Mouse (Mus musculus): ENCODE measurements at regions not wholly inside any gene's neighbourhood (a gene's known extent, or its start where the extent isn't known, plus 50 kb on each side); places are given as distances from the start of the nearest gene placed in this dataset.
"Not testable (repeated sequence)": the region's sequence is repeated elsewhere in the genome, so short reads cannot be mapped to it uniquely, and the experiment has no call there.

DNA sequence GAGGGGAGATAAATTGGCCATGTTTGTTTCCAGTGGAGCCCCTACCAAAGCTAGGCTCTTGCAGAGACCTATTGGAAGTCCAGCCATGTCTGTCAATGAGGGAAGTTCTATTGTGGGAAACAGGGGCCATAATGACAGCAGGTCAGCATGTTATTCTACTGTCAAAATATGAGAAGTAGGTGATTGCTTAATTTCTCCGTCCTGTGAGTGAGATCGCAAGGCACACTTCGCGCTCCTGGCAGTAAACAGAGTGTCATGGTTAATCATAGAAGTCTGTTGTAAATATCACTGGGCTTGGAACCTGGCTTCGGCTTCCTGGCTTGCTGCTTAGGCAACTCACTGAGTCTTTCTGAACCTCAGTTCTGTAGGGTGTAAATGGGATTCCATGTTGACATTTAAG lies 72.5 kb upstream of the Ccdc122 start:
- DNase-seq (ENCODE audit: low spot score in 2 of 2) = no peak

DNA sequence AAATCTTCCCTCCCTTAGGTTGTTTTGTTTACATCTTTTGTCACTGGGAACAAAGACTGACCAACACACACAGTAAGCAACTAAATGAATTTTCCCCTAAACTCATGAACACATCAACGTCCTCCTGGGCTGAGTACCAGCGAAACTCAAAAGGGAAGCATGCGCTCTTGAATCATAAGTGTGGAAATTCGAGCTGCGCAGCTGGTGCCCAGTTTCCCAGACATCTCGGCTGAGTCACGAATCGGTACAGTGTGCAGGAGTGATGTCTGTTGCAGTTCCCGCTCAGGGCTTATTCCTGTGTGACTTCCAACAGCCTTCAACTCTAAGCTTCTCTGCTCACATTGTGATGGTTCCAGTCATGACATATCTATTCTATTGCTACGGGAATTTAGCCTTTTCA lies 77.7 kb upstream of the Ccdc122 start:
- no peak for DNase-seq (ENCODE audit: low spot score in 2 of 2)

DNA sequence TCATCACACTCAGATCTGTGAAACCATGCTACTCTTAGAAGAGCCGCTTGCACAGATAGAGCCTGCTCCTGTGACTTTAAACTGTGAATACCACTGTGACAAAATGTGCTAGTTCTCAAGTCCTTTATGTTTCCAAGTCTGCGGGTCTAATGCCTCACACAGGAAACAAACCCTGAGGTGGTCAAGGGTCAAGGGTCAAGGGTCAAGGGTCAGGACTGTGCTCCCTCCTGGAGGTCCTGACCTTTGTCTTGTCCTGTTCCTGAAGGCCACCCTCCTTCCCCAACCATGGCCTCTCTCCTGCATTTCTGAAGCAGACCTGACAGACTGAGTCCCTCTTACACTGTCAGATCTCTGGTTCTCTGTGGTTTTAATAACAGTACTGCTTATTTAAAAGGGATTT lies 79.4 kb upstream of the Ccdc122 start:
- no peak for DNase-seq (ENCODE audit: low spot score in 2 of 2)

DNA sequence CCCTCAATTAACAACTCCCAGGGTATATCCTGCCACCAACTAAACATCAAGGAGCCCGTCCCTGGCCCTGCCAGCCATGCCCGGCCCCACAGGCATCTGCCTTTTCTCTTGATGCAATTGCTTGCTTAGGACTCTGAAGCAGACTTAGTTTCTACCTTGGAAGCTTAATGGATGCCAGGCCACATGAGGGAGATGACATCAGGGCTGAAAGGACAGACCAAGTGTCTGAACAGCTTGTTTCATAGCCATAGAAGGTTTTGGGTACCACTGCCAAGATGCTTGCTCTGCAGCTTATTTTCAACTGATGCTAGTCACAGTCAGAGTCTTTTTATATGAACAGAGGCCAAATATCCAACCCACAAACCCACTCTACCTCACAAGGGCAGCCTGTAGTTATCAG lies 83.4 kb upstream of the Ccdc122 start:
- DNase-seq (ENCODE audit: low spot score in 2 of 2) = no peak

DNA sequence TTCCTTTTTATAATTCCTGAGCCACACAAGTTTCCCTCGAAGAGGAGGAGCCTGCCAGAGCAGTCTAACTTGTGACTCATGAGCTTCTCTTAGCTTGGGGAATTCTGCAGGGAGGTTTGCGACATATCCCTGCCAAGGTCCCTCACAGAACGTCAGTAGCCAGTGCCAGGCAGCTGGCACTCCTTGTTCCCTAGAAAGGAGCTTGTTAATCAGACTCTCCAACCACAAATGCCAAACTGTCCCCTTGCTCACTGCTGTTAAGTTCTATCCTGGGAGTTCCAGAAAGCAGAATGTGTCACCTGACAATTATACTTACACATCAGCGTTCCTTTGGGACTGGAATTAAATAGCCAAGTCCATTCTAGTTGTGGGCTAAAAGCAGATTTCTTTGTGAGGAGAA lies 85.1 kb upstream of the Ccdc122 start:
- no peak for DNase-seq (ENCODE audit: low spot score in 2 of 2)

DNA sequence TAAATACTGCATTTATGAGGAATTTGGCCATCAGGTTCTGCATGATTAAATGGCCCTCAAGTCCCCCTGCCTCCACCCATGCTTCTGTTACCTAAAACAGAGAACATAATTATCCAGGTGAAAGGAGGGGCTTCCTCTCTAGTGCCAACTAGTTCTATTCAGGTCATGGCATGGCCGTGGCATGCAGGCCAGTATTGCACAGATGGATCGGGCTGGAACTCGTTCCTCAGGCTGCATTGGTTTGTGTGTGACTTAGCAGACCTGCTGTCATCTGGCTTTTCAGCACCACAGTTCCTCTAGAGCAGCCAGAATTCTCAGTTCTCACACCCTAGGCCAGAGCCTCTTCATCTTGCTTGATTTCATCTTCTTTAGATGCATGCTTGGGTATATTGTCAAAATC lies 87.2 kb upstream of the Ccdc122 start:
- no peak for DNase-seq (ENCODE audit: low spot score in 2 of 2)

DNA sequence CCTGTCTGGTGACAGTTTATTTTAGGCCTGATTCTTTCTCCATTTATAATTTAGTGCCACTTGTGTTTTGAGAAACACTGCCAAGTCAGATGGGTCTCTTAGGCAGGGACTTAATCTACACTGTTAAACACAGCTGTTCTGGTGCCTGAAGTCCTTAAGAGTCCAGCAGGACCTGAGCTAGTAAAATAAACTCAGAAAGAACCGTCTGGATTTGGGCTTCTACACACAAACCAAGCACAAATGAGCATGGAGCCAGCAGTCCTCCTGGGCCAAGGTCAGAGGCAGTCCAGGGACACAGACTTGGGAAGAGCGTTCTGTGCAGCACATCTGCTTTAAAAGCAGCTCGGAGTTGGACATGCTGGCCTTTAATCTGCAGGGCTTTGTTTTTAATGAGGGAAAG lies 87.6 kb upstream of the Ccdc122 start:
- DNase-seq (ENCODE audit: low spot score in 2 of 2) = peak in 1 of 2 experiments; percentile 70

DNA sequence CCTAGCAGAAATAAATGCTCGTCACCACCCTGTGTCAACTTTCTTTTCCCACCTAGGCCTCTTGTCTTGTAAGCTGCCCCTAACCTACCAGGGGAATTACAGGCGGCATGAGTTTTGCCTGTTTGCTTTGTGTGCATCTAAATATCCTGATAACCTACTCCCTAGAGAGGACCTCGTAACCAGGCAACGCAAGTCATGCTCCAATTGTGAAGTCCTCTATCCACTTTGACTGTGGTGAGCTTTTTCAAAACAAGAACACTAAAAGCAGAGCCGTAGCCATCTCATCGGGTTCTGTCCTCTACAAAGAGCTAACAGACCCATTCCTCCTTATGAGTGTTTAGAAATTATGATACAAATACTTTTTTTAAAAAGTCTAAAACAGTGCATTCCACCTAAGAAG lies 88.1 kb upstream of the Ccdc122 start:
- no peak for DNase-seq (ENCODE audit: low spot score in 2 of 2)

DNA sequence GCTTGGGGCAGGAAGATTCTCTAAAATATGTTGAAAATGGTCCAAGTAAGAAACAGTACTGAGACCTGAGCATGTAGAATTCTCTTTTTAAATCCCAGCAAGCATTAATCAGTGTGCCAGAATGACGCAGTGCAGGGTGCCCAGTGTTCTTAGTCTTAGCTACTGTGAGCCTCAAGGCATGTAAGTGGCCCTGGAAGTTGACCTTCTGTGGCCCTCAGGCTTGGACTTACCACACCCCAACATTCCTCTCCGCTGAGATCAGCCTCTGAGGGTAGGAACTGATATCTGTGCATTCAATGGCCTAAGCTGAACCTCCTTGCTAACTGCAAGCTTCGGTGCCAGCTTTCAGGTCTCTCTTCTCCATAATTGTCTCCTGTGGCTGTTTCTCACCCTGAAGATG lies 89.4 kb upstream of the Ccdc122 start:
- no peak for DNase-seq (ENCODE audit: low spot score in 2 of 2)

DNA sequence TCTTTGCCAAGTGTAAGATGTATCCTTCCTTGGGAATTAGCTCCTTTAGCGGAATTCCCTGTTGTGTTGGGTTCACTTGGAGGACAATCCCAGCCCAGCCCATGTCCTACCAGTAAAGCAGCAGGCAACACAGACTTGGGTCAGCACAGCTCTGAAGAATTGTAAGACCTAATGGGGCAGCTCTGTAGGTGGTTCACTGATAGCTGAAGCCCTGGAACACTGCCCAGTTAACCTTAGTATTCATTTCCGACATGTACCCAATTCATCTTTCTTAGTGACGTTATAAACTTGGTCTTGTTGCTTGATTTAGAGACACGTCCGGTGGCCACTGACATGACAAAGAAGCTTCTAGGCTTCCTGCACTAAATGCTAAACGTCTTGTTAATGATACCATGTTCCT lies 90.9 kb upstream of the Ccdc122 start:
- no peak for DNase-seq (ENCODE audit: low spot score in 2 of 2)

DNA sequence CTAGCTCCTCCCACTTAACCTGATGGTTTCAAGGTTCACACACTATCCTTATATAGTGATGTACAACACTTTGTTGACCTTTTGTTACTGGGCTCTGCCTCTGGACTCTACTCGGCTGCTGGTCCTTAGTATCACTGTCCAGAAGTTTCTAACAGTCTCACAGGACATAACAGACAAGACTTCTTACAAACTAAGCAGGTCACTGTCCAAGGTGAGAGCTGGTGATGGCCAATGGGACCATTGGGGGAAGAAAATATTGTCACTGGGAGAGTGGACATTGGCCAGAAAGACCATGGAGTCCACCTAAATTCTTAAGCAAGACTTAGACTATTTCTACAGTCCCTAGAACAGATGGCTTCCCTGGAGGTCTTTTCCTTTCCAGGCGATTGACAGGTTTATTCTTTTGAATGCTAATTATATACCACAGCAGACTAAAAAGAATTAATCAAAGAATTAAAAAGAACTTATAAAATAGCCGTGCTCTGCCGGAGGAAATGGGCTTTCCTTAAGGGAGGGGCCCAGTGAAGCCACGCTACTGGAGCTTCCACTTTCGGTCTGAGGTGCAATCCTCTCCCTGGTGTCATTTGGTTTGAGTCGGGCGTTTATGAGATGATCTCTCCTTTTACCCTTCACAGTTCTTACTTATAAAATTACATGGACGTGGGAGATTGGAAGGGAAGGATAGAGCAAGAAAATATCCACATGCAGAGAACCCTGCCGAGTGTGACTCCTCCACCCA lies 94.9 kb upstream of the Ccdc122 start:
- no peak for DNase-seq (ENCODE audit: low spot score in 2 of 2)

DNA sequence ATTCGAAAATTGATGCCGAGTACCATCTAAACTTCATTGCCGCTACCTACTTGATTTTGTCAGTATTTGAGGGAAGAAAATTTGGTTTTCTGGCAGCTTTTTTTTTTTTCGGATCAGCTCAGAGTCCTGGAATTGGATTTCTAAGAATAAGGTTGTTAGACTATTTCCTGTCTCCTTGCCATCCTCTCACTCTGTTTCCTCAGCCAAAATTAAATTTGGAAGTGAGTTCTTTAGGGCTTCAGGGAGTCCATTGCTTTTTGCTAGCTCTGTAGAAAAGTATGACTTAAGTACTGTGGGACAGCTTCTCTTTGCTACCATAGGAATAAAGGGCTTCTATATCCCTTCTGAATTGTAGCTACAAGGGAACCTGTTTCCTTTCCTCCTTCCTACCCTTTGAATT lies 96.1 kb upstream of the Ccdc122 start:
- no peak for DNase-seq (ENCODE audit: low spot score in 2 of 2)

DNA sequence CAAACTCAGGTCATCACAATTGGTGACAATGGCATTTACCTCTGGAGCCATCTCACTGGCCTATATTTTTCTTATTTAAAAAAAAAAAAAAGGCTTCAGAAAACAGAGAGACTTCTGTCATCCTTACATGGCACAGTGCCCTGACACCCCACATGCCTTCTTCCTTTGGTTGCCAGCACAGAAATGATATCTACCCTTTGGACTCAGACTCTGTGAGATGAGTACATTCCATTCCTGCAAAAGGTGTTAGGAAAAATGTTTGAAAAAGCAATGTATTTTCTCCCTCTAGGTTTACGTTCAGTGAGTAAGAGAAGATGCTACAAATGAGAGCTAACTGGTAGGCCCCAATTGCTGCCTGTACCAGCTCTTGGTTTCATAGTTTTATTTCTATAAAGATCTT lies 99.9 kb upstream of the Ccdc122 start:
- no peak for DNase-seq (ENCODE audit: low spot score in 2 of 2)

DNA sequence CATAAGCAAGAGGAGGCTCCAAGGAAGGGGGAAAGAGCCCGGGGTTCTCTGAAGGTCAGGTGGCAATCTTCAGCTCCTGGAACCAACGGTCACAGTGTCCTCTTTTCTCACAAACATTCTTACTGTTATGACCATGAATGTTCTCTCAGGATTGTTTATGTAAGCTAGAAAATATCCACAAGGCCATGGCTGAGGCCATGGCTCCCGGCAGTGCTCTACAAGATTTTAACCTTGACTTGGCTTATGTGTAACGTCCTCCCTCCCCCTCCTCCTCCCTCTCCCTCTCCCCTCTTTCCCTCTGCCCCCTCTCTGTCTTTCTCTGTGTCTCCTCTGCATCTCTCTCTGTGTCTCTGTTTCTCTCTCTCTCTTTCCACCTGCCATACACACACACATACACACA lies 100.5 kb upstream of the Ccdc122 start:
- DNase-seq (ENCODE audit: low spot score in 2 of 2) = not testable (repeated sequence)

DNA sequence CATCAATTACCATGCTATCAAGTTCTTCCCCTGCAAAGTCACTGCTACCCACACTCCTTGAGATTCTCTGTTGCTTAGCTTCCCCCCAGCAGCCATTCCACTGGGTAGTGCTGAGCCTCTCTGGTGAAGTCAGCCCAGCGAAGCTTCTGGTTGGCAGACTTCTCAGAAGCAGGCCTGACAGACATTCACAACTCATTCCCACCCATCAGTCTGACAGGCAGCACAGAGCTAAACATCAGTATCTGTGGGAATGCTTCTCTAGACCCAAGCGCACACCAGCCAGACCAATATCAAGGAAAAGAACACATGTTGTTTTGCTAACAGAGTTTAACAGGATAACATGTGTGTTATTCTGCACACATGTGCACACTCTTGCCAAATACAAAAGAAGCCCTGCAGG lies 101.1 kb upstream of the Ccdc122 start:
- DNase-seq (ENCODE audit: low spot score in 2 of 2) = no peak

DNA sequence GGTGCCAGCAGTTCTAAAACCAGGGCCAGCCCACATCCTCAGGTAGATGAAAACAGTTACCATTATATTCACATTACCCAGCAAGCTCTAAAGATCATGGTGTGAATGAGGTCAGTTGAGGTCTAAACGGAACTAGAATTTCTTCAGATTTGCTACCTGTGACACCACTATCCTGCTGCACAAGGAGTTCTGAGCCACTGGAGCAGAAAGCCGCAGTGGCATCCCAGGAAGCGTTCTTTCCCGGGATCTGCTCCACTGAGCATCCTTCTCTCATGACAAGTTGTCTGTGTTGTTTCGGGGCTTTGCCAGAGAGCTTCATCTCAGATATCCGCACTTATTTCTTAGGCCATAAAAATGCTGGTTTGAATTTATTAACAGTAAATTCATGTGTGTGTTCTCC lies 103.7 kb upstream of the Ccdc122 start:
- no peak for DNase-seq (ENCODE audit: low spot score in 2 of 2)

DNA sequence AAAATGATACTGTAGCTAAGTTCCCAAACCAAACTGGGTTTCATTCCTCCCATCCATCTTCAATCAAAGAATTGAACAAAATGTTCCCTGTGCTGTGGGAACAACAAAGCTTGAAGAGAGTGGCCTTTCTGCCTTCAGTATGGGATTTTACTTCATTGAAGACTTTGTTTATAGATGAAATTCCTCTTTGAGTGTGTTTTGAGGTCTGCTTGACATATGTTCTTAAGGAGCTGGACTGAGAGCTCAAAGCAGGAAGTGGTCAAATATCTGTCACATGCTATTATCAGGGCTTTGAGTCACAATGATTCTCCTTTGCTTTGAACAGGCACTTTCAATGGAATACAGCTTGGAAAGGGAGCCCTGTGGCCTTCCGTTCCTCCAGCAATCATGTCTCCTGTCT lies 105.2 kb upstream of the Ccdc122 start:
- no peak for DNase-seq (ENCODE audit: low spot score in 2 of 2)

DNA sequence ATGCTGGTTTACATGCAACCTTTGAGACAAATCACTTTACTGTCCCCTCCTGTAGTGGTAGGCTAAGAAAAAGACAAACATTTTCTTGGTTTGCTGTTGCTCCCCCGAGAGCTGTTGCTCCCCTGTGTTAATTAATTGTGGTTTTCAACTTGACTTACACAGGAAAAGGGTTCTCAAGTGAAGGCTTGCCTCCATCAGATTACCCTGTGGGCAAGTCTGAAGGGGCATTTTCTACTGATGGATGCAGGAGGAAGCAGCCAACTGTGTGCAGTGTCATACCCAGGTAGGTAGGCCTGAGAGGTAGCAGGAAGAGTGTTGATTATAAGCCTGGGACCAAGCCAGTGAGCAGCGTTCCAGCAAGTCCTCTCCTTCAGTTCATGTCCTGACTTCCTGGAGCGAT lies 107.0 kb upstream of the Ccdc122 start:
- no peak for DNase-seq (ENCODE audit: low spot score in 2 of 2)

DNA sequence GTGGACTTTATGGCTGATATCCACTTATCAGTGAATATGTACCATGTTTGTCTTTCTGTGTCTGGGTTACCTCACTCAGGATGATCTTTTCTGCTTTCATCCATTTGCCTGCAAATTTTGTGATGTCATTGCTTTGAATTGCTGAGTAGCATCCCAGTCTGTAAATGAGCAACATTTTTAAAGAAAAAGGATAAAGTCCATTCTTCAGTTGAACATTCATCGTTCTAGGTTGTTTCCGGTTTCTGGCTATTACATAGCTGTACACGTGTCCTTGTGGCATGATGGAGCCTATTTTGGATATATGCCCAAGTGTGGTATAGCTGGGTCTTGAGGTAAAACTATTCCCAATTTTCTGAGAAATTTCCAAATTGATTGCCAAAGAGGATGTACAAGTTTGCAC lies 107.9 kb upstream of the Ccdc122 start:
- no peak for DNase-seq (ENCODE audit: low spot score in 2 of 2)

DNA sequence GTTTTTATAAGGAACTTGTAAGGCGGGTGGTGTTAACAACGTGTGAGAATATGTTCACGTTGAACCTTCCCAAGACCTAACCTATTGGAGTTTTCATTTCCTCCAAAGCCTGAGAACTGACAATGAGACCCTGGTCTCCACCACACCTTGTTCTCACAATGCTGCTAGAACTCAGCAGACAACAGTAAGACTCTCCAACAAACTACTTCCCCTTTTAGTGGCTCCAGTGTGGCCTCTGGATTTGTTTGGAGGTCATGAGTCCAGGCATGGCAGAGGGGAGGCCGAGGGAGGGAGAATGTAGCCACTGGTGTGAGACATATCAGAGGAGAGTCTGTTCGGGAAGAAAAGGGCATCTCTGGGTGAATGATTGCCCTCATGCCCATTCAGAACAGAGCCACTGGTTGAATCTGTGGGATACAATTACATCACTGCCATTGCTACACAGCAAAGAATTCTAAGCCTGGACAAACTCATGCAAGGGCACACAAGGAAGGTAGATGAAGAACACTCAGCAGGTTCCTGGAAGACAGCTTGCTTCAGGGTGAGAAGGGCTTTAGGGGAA lies 109.2 kb upstream of the Ccdc122 start:
- DNase-seq (ENCODE audit: low spot score in 2 of 2) = no peak

DNA sequence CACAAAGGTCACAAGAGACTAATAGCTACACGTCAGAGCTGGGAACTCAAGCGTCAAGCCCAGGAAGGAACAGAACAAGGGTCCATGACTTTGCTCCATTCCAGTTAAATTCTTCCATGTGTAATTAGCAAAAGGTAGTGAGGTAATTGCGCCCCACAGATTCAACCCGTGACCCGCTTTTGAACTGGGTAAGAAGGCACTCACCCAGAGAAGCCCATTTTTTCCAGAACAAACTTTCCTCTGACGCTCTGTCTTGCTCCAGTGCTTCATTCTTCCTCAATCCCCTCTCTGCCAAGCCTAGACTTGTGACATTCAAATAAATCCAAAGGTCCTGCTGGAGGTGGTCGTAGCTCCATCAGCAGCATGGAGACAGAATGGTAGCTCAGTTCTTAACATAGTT lies 110.2 kb upstream of the Ccdc122 start:
- DNase-seq (ENCODE audit: low spot score in 2 of 2) = no peak

DNA sequence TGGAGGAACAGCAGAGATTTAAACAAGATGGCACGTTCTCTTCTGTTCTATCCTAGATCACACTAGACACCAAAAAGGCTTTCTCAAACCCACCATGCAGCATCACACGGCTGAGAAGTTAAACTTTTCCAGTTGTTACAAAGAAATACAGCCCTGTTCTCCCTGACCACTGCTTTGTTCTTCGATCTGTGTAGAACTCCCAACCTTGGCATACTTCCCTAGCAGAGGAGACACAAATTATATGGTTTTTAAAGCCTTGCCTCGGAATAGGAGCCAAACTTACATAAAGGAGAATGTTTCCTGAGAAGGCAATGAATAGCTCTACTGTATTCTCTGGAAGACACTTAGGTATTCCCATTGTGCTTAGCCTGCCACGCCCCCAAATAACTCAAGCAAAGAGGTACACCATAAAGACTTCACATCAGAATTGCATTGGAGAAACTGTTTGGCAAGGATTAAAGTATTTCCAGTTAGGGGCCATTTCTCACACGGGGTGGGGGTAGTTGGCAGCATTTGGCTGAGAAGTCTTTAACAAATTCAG lies 114.1 kb upstream of the Ccdc122 start:
- no peak for DNase-seq (ENCODE audit: low spot score in 2 of 2)

DNA sequence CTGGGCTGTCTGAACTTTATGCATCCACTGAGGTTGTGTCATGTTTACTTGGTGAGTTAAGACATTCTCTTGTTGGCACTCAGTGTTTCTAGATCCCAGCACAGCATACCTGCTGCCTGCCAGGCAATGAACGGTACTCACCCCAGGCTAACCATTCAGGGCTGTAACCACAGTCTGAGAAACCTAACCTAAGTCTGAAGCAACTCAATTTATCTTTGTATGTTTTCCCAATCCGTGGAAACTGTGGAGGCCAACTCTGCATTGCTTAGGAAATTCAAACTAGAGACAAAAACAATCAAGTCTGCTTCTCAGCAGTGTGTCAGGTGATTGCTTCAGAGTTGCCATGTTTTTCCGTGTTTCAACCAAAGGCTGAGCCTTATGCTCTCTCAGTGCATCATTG lies 118.5 kb upstream of the Ccdc122 start:
- DNase-seq (ENCODE audit: low spot score in 2 of 2) = no peak
